Mouse (Mus musculus) CH12.LX (cell line): ENCODE data around the gene Ptpn14. TPM values are rescaled to one million over a fixed set of nuclear protein-coding genes. Genes with fewer than 3 reads are reported as not detected.

ENCODE experiments used
- DNase-seq: peaks from one replicate; pipeline ENCODE4 v3.0.0-alpha.2; 2013; ENCODE audit errors: extremely low read depth
- H3K27ac ChIP-seq: 2 replicates; pipeline ENCODE4 v1.5.1; 2012; ENCODE audit warnings: low read depth, mild to moderate bottlenecking, control low read depth, moderate library complexity; ENCODE audit not compliant: insufficient read depth
- H3K27me3 ChIP-seq: replicated peaks from 2 replicates; pipeline ENCODE3; 2012; ENCODE audit warnings: inconsistent platforms
- H3K36me3 ChIP-seq, 2 experiments: replicated peaks in 1 of 2; 2 replicates each; pipeline versions ENCODE3 to v1.6.1; 2012; ENCODE audit warnings: inconsistent platforms in 1 of 2, low read length in 1 of 2, mild to moderate bottlenecking in 1 of 2, mixed read lengths in 1 of 2, moderate library complexity in 1 of 2; ENCODE audit not compliant: control insufficient read depth in 1 of 2, insufficient read depth in 1 of 2
- H3K4me1 ChIP-seq, 2 experiments: 2 replicates each; pipeline ENCODE4 v1.6.1; 2012; ENCODE audit warnings: inconsistent platforms in 1 of 2, moderate library complexity in 1 of 2; ENCODE audit not compliant: insufficient read depth in 2 of 2, control insufficient read depth in 1 of 2
- H3K4me2 ChIP-seq: 2 replicates; pipeline ENCODE4 v1.6.1; 2012; ENCODE audit warnings: low read depth, mild to moderate bottlenecking, control low read depth; ENCODE audit not compliant: poor library complexity, insufficient read depth, severe bottlenecking
- H3K4me3 ChIP-seq, 3 experiments: fragments of 150-350 bp in 1 of 3; sonication (generic) in 1 of 3; replicated peaks in 1 of 3; 2 replicates each; pipeline versions ENCODE3 to v1.5.1; 2011 to 2012; ENCODE audit warnings: low read depth in 2 of 3, low read length in 2 of 3, mild to moderate bottlenecking in 2 of 3, moderate library complexity in 2 of 3, control low read depth in 1 of 3, improper control_type of control experiment in 1 of 3, inconsistent platforms in 1 of 3, mixed read lengths in 1 of 3; ENCODE audit not compliant: poor library complexity in 1 of 3
- H3K79me2 ChIP-seq: replicated peaks from 2 replicates; pipeline ENCODE4 v1.6.1; 2012; ENCODE audit warnings: mild to moderate bottlenecking, moderate library complexity; ENCODE audit not compliant: control insufficient read depth, poor library complexity, insufficient read depth, severe bottlenecking; ENCODE audit errors: extremely low read depth
- H3K9ac ChIP-seq: 2 replicates; pipeline ENCODE4 v1.6.1; 2012; ENCODE audit warnings: low read depth, mild to moderate bottlenecking, control low read depth, moderate library complexity; ENCODE audit not compliant: insufficient read depth
- H3K9me3 ChIP-seq: replicated peaks from 2 replicates; pipeline ENCODE3; 2012; ENCODE audit warnings: low read length, inconsistent platforms, mixed read lengths
- CHD1 ChIP-seq: IDR thresholded peaks from 2 replicates; pipeline ENCODE4 v1.6.1; 2012; ENCODE audit warnings: low read depth, low read length, improper control_type of control experiment, inconsistent platforms
- E2F4 ChIP-seq: IDR thresholded peaks from 2 replicates; pipeline ENCODE4 v1.6.1; 2011; ENCODE audit warnings: low read depth, low read length, improper control_type of control experiment; ENCODE audit not compliant: insufficient replicate concordance
- ELF1 ChIP-seq: IDR thresholded peaks from 2 replicates; pipeline ENCODE4 v1.6.1; 2014; ENCODE audit warnings: low read depth, mild to moderate bottlenecking, inconsistent platforms, low read length, improper control_type of control experiment
- EP300 ChIP-seq: IDR thresholded peaks from 2 replicates; pipeline ENCODE4 v1.6.1; 2011; ENCODE audit warnings: low read length, improper control_type of control experiment
- ETS1 ChIP-seq: conservative IDR thresholded peaks from 2 replicates; pipeline ENCODE4 v1.6.1; 2012; ENCODE audit warnings: low read depth, mild to moderate bottlenecking, inconsistent platforms, low read length, improper control_type of control experiment, moderate library complexity
- IRF4 ChIP-seq: IDR thresholded peaks from 2 replicates; pipeline ENCODE4 v1.6.1; 2014; ENCODE audit warnings: low read depth, mild to moderate bottlenecking, inconsistent platforms, low read length, improper control_type of control experiment
- JUN ChIP-seq: IDR thresholded peaks from 2 replicates; pipeline ENCODE4 v1.6.1; 2011; ENCODE audit warnings: low read depth, mild to moderate bottlenecking, low read length, improper control_type of control experiment, moderate library complexity; ENCODE audit not compliant: insufficient read depth
- JUND ChIP-seq: conservative IDR thresholded peaks from 2 replicates; pipeline ENCODE4 v1.6.1; 2011; ENCODE audit warnings: low read depth, low read length, improper control_type of control experiment
- MAFK ChIP-seq: IDR thresholded peaks from 2 replicates; pipeline ENCODE4 v1.6.1; 2011; ENCODE audit warnings: low read length, improper control_type of control experiment; ENCODE audit not compliant: insufficient replicate concordance
- MAZ ChIP-seq: IDR thresholded peaks from 2 replicates; pipeline ENCODE4 v1.6.1; 2012; ENCODE audit warnings: low read depth, mild to moderate bottlenecking, inconsistent platforms, low read length, improper control_type of control experiment, moderate library complexity
- MEF2A ChIP-seq: IDR thresholded peaks from 2 replicates; pipeline ENCODE4 v1.6.1; 2014; ENCODE audit warnings: low read depth, mild to moderate bottlenecking, inconsistent platforms, low read length, improper control_type of control experiment, borderline replicate concordance
- MXI1 ChIP-seq: IDR thresholded peaks from 2 replicates; pipeline ENCODE4 v1.6.1; 2011; ENCODE audit warnings: mild to moderate bottlenecking, low read depth, low read length, improper control_type of control experiment
- MYC ChIP-seq: IDR thresholded peaks from 2 replicates; pipeline ENCODE4 v1.6.1; 2011; ENCODE audit warnings: low read depth, mild to moderate bottlenecking, improper control_type of control experiment, low read length
- NRF1 ChIP-seq: IDR thresholded peaks from 2 replicates; pipeline ENCODE4 v1.6.1; 2014; ENCODE audit warnings: low read depth, mild to moderate bottlenecking, inconsistent platforms, low read length, improper control_type of control experiment, moderate library complexity
- POLR2A ChIP-seq: IDR thresholded peaks from 2 replicates; pipeline ENCODE4 v1.6.1; 2011; ENCODE audit warnings: low read depth, mild to moderate bottlenecking, improper control_type of control experiment, low read length
- SIN3A ChIP-seq: IDR thresholded peaks from 2 replicates; pipeline ENCODE4 v1.6.1; 2012; ENCODE audit warnings: low read length, improper control_type of control experiment, inconsistent platforms
- TBP ChIP-seq: conservative IDR thresholded peaks from 2 replicates; pipeline ENCODE4 v1.6.1; 2011; ENCODE audit warnings: low read depth, low read length, improper control_type of control experiment
- TCF12 ChIP-seq: IDR thresholded peaks from 2 replicates; pipeline ENCODE4 v1.6.1; 2014; ENCODE audit warnings: low read depth, mild to moderate bottlenecking, inconsistent platforms, low read length, improper control_type of control experiment
- USF1 ChIP-seq: IDR thresholded peaks from 2 replicates; pipeline ENCODE4 v1.6.1; 2014; ENCODE audit warnings: low read depth, mild to moderate bottlenecking, inconsistent platforms, low read length, improper control_type of control experiment
- USF2 ChIP-seq: conservative IDR thresholded peaks from 2 replicates; pipeline ENCODE4 v1.6.1; 2011; ENCODE audit warnings: low read depth, low read length, improper control_type of control experiment
- ZC3H11A ChIP-seq: IDR thresholded peaks from 2 replicates; pipeline ENCODE4 v1.6.1; 2012; ENCODE audit warnings: low read depth, mild to moderate bottlenecking, inconsistent platforms, low read length, improper control_type of control experiment
- ZMIZ1 ChIP-seq: IDR thresholded peaks from 2 replicates; pipeline ENCODE4 v1.6.1; 2012; ENCODE audit warnings: low read depth, mild to moderate bottlenecking, inconsistent platforms, low read length, improper control_type of control experiment
- ZNF384 ChIP-seq: IDR thresholded peaks from 2 replicates; pipeline ENCODE4 v1.6.1; 2012; ENCODE audit warnings: low read depth, low read length, improper control_type of control experiment, inconsistent platforms
- dilution Hi-C: fragments of 300-500 bp; cut with MboI; formaldehyde crosslinking; loops from 2 replicates; pipeline ENCODE4 v1.14.3; 2020; ENCODE audit warnings: low sequenced_read_pairs; ENCODE audit not compliant: extremely low pct_unique_long_range_greater_than_20kb, extremely low pct_ligation_motif_present
- in situ Hi-C: fragments of 300-500 bp; cut with MboI; formaldehyde crosslinking; loops from 3 replicates; pipeline ENCODE4 v1.14.3; 2019; ENCODE audit warnings: low sequenced_read_pairs, low pct_ligation_motif_present, low pct_unique_long_range_greater_than_20kb, mixed read lengths
- polyA plus RNA-seq: library from polyadenylated mRNA; unstranded; fragments of >175 nt; gene quantifications from 2 replicates; pipeline ENCODE4 v1.2.1, GENCODE M21; 2012; ENCODE audit warnings: low read depth; ENCODE audit not compliant: insufficient read length
- total RNA-seq, 2 experiments: library from RNA; depleted of rRNA; stranded (reverse); fragments of 300-350 nt in 1 of 2; fragments of >200 nt in 1 of 2; gene quantifications; 2 replicates each; pipeline ENCODE4 v1.2.3; 2012 to 2014

The Ptpn14 gene
- total and polyA plus RNA-seq, 3 experiments, result under 0.01 to 0.10 TPM; not detected in 1

DNA sequence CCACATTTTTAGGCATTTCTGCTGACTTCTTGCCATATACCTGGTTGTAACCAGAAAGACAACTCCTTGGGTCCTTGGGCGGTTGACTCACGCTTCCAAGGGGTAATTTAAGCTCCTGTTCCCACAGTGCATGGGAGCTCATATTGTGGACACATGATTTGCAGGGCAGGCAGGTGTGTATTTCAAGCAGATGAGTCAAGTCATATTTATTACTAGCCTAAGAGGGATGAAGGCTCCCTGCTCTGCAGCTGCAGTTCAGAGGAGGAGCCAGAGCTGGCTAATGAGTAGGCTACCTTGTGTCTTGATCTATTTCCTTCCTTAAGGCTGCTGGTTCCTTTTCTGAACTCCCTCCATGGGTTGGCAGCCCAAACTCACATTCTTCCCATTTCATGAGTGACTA is 83.7 kb downstream of the Ptpn14 start:
- H3K4me2 ChIP-seq, result no peak overlapping the region
- no peaks in the 10 kb centered on the region for H3K79me2 ChIP-seq
- DNase-seq, result no peak
- no peaks in the 10 kb centered on the region for H3K27me3 ChIP-seq
- H3K27ac ChIP-seq, result no peak overlapping the region
- no peak overlapping the region for H3K9ac ChIP-seq
- no peaks in the 10 kb centered on the region for H3K9me3 ChIP-seq
- dilution Hi-C loops, result no loop called here
- no peak overlapping the region for H3K4me3 ChIP-seq
- peaks cover 35 to 56% of the 10 kb centered on the region in 2 experiments for H3K4me1 ChIP-seq
- H3K36me3 ChIP-seq, result no peaks in the 10 kb centered on the region
- no peak for TF ChIP-seq ETS1
- in situ Hi-C loops, result no loop called here

DNA sequence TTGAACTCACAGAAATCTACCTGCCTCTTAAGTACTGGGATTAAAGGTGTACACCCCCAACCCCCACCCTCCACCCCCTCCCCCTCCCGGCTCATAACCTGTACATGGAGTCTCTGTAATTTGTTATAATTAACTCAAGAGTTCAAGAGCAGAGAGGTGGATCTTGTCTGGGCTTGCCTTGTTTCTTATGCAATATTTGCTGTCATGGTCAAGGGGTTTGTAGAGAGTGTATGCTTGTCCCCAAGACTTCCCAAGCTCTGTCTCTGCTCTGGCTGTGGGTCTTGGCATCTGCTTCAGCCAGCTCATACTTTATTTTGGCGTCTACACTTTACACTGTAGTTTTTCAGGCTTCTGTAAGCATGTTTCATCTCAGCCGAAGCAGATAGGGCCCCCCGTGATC is 86.3 kb downstream of the Ptpn14 start:
- peaks cover 38 to 59% of the 10 kb centered on the region in 2 experiments for H3K4me1 ChIP-seq
- no peaks in the 10 kb centered on the region for H3K27me3 ChIP-seq
- peak overlapping the region; percentile 50 for H3K4me2 ChIP-seq
- peak overlapping the region; percentile 14; the same call in 1 of the 2 replicates for H3K9ac ChIP-seq
- no peaks in the 10 kb centered on the region for H3K36me3 ChIP-seq
- dilution Hi-C loops, result no loop called here
- TF ChIP-seq ZC3H11A (no peak), E2F4 (no peak), CHD1 (peak; percentile 70), NRF1 (no peak), ZMIZ1 (no peak)
- no peak overlapping the region for H3K4me3 ChIP-seq
- peak overlapping the region; percentile 48; the same call in 1 of the 2 replicates for H3K27ac ChIP-seq
- DNase-seq, result no peak
- no peaks in the 10 kb centered on the region for H3K9me3 ChIP-seq
- no peaks in the 10 kb centered on the region for H3K79me2 ChIP-seq
- in situ Hi-C loops, result no loop called here

DNA sequence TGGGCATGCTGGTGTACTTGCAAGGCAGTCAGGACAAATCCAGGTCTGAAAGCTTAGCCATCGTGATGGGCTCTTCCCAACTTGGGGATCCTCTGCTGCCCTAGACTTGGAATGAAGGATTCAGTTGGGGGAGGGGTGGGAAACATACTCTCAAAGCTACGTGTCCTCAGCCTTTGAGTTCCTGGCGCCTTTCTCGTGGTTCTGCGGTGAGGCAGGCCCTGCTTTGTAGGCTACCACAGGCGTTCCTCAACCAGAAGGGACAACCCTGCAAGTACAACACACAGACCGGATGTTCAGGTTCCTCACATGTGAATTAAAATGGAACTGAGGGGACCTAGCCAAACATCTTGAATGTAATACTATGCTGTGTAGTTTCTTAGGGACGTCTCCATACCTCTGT is 89.0 kb downstream of the Ptpn14 start:
- Histone ChIP-seq H3K27me3 (no peaks in the 10 kb centered on the region), H3K27ac (no peak overlapping the region), H3K9me3 (no peaks in the 10 kb centered on the region), H3K36me3 (no peaks in the 10 kb centered on the region), H3K4me1 (peaks cover 38 to 53% of the 10 kb centered on the region in 2 experiments), H3K79me2 (no peaks in the 10 kb centered on the region), H3K4me3 (no peak overlapping the region), H3K9ac (no peak overlapping the region), H3K4me2 (no peak overlapping the region)
- dilution Hi-C loops (no loop called here), in situ Hi-C loops (no loop called here)
- TF ChIP-seq TCF12 (no peak), ZMIZ1 (no peak), ZNF384 (no peak), MXI1 (no peak), MEF2A (no peak), ELF1 (no peak), MAFK (no peak), MAZ (no peak), TBP (no peak), EP300 (no peak), E2F4 (no peak), USF2 (no peak), IRF4 (no peak), ZC3H11A (no peak), USF1 (no peak), MYC (no peak), SIN3A (no peak), POLR2A (no peak), JUND (no peak), JUN (no peak)
- DNase-seq, result no peak
